Mouse (Mus musculus): ENCODE data around the gene Stard8. TPM values are rescaled to one million over a fixed set of nuclear protein-coding genes. Genes with fewer than 3 reads are reported as not detected.
"Not testable (repeated sequence)": the region's sequence is repeated elsewhere in the genome, so short reads cannot be mapped to it uniquely, and the experiment has no call there.

Stard8 gene
- total RNA-seq (2021) = 10 to 100 TPM; 34.6 to 36.1 TPM
- long read RNA-seq, experiment 1, full-length matches to known transcripts = 2 of 26 reads
- long read RNA-seq, experiment 1, partial matches to known transcripts = 9 of 26 reads
- long read RNA-seq, experiment 1, other reads (novel, unspliced or antisense) = 15 of 26 reads
- long read RNA-seq, experiment 2, full-length matches to known transcripts = 1 of 17 reads
- long read RNA-seq, experiment 2, partial matches to known transcripts = 5 of 17 reads
- long read RNA-seq, experiment 2, other reads (novel, unspliced or antisense) = 11 of 17 reads

GRCm38 (mm10) chrX:99003046-99003445, at the start of gene Stard8:
Stard8 (plus strand) TSS chrX:99003248.
- no peak for DNase-seq (ENCODE audit: low spot score in 2 of 2)

GRCm38 (mm10) chrX:98953941-98954340, 49.1 kb upstream of the Stard8 start:
- peak in 1 of 2 experiments; percentile 14 for DNase-seq (ENCODE audit: low spot score in 2 of 2)

GRCm38 (mm10) chrX:98958287-98958686, 44.8 kb upstream of the Stard8 start:
- no peak for DNase-seq (ENCODE audit: low spot score in 2 of 2)

GRCm38 (mm10) chrX:98959050-98959449, 44.0 kb upstream of the Stard8 start:
- no peak for DNase-seq (ENCODE audit: low spot score in 2 of 2)

- no peak for DNase-seq (ENCODE audit: low spot score in 2 of 2)
Observed at GRCm38 (mm10) chrX:98963742-98964141, 39.3 kb upstream of the Stard8 start.

- DNase-seq (ENCODE audit: low spot score in 2 of 2) = no peak
Observed at GRCm38 (mm10) chrX:98964513-98964912, 38.5 kb upstream of the Stard8 start.

DNA sequence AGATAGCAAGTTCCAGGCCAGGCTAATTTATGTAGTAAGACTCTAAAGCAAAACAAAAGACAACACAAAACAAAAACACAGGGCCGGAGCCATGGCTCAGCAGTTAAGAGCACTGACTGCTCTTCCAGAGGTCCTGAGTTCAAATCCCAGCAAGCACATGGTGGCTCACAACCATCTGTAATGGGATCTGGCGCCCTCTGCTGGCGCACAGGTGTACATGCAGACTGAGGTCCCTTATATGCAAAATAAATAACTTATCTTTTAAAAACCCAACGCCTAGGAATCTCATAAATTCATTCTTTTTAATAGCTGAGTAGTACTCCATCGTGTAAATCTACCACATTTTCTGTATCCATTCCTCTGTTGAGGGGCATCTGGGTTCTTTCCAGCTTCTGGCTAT, 16.4 kb upstream of the Stard8 start:
- DNase-seq (ENCODE audit: low spot score in 2 of 2) = not testable (repeated sequence)

DNA sequence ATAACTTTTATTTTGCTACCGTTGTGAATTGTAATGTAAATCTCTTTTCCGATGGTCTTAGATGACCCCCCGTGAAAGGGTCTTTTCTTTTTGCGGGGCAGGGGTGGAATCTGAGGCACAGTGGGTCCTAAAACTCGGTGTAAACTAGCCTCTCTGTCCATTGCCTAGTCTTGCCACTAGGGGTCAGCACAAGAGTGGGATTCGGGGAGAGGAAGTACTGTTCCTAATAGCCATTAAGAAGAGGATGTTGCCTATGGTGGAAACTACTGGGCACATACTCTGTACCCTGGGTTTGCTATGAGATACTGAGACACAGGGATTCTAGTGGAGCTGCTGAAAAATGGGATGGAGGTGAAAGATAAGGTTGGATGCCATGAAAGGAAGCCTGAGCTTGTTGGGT, 13.5 kb upstream of the Stard8 start:
- DNase-seq (ENCODE audit: low spot score in 2 of 2) = peak; percentile 25 to 57

- no peak for DNase-seq (ENCODE audit: low spot score in 2 of 2)
Observed at GRCm38 (mm10) chrX:99002065-99002464, 983 bp upstream of the Stard8 start.

DNA sequence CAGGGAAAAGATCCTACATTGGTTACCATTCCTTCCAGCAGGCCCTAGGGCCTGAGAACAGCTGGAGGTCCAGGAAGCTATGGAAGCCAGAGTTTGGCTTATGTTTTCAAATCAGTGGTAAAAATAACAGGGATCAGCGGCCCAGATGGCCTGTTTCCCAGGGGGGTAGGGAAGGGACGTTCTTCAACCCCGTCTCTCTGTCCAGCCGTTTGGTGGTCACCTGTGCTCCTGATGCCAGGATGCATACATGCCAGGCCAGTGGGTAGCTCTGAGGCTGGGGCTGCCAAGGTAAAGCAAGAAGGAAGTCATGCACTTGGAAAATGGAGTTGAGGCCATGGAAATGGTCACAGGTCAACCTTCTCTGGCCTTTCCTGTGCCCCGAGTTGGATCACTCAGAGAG, 7.5 kb downstream of the Stard8 start:
- DNase-seq (ENCODE audit: low spot score in 2 of 2) = no peak

- no peak for DNase-seq (ENCODE audit: low spot score in 2 of 2)
Observed at GRCm38 (mm10) chrX:99011281-99011680, 8.2 kb downstream of the Stard8 start.

DNA sequence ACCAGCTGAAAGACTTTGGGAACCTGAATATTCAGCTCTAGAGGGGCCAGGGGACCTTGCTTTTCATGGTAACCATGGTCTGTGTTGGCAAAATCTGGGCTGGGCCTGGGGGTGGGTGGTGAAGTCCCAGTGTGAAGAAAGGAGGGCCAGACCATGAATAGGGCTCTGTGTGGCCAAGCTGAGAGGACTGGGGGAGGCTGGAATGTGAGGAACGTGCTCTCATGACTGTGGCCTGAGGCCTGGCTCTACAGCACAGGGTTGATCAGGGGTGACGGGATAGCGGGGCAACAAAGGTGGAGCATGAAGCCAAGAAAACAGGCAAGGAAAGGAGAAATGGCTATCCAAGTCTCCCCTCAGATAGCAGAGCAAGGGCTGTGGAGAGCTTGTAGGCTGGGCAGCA, 9.4 kb downstream of the Stard8 start:
- DNase-seq (ENCODE audit: low spot score in 2 of 2) = no peak

DNA sequence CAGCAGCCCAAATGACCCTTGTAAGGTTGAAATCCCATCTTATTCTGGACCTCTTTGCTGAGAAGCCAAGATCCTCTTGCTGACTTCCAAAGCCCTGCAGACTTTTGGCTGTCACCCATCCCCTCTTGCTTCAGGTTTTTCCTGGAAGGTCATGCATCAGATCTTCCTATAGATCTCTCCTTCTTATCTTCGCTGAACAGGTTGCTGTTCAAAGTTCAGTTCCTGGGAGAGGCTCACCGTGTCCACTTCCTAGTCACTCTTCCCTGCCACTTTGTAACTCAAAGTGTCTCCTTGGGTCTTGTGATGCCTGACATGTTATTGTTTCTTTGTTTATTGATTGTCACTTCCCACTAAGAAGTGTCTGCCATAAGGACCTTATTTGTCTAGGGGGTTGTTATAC, 12.7 kb downstream of the Stard8 start:
- no peak for DNase-seq (ENCODE audit: low spot score in 2 of 2)

- DNase-seq (ENCODE audit: low spot score in 2 of 2) = no peak
Observed at GRCm38 (mm10) chrX:99016987-99017386, 13.9 kb downstream of the Stard8 start.

- DNase-seq (ENCODE audit: low spot score in 2 of 2) = no peak
Observed at GRCm38 (mm10) chrX:99017874-99018273, 14.8 kb downstream of the Stard8 start.

DNA sequence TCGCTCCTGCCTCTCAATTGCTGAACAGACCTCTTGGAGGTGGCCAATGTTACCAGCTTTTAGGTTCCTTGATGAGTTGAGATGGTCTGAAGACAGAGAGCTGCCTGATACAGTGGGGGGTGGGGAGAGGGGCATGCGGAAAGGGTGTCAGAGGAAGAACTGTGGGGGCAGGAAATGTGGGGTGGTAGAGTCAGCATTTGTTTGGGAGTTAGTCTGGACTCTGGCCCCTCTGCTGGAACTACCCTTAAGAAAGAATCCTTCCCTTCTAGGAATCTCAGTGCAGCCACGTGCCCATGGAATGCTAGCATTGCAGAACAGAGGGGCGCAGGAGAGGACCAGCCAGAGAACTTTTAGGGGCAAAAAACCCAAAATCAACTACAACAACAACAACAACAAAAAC, 16.3 kb downstream of the Stard8 start:
- no peak for DNase-seq (ENCODE audit: low spot score in 2 of 2)

- no peak for DNase-seq (ENCODE audit: low spot score in 2 of 2)
Observed at GRCm38 (mm10) chrX:99020215-99020614, 17.2 kb downstream of the Stard8 start.

- DNase-seq (ENCODE audit: low spot score in 2 of 2) = no peak
Observed at GRCm38 (mm10) chrX:99021593-99021992, 18.5 kb downstream of the Stard8 start.

DNA sequence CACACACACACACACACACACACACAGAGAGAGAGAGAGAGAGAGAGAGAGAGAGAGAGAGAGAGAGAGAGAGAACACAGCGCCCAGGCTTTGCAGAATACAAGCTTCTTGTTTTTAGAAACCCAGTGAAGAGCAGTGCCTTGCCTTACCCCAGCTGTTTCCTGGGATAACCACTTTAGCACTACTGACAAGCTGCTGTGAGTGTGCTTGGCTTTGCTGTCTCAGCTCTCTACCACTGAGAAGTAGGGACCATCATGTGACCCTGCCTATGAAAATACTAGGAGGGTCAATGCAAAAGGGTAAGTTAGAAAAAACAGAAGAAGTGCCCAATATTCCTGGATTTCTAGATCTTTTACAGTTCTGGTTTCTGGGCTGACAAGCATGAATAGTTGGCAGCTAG, 20.9 kb downstream of the Stard8 start:
- no peak for DNase-seq (ENCODE audit: low spot score in 2 of 2)

DNA sequence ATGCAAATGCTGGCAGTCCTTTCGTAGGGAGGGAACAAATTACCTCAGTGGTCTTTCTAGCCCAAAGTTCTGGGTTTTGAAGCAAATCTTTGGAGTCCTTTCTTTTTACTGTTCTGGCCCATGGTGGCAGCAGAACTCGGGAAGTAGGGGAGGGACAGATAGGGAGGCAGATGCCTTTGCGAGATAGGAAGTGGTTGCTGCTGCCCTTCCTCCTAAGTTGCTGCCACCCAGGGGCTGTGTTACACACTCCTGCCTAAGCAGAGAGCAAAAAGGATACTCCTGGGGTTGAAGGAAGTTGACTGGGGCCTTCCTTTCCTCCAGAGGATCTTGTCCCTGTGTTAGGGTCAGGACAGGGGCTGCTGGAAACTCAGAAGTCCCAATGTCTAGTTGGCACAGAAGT, 32.4 kb downstream of the Stard8 start:
- no peak for DNase-seq (ENCODE audit: low spot score in 2 of 2)

DNA sequence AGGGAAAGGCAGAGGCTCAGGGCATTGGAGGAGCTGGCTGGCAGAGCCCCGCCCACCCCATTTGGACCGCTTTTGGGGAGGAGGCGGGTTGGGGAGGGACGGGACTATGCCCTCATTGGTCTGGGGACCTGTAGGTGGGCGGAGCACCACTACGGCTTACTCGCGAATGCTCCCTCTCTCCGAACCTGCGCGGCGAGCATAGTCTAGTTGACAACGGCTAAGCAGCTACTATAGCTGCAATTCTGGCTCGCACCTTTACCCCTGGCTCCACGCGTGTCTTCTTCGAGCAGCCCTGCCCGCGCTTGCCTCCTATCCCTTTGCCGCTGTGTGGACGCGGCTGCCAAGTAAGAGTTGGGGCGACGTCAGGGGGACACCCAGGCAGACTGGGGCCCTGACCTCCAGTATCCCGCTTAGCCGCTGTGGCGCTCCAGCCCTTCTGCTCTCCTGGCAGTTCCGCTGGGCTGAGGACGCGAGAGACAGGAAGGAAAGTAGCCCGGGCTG, 39.5 kb downstream of the Stard8 start:
- DNase-seq (ENCODE audit: low spot score in 2 of 2) = peak; percentile 63 to 77

GRCm38 (mm10) chrX:99043275-99043674, 40.2 kb downstream of the Stard8 start:
- DNase-seq (ENCODE audit: low spot score in 2 of 2) = no peak

DNA sequence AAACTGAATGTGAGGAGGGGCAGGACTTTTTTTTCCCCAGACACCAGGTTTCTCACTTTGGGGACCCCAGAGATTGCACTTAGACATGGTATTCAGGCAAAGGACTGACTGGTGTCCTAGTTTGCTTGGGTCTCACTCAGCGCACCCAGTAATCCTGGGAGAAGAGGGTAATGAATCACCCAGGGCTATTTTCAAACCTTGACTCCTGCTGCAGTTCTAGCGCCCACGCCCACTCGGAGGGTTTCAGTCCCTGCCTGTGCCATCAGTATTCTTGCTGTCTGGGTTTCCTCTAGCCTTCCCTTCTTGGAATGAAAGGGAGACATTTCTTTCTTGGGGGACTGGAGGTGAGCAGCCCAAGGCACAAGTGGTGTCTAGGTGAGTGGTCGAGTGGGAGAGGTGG, 40.7 kb downstream of the Stard8 start:
- DNase-seq (ENCODE audit: low spot score in 2 of 2) = peak; percentile 23 to 49

Measured in left cerebral cortex, adult 18-20 months (tissue).